Mouse (Mus musculus) splenic B cell, adult 2 months (primary cell): ENCODE results near the gene Nxph3.
A peak's percentile ranks its signal among the peaks of the same experiment; 100 is the strongest.

ENCODE experiments used
- DNase-seq: peaks from one replicate; pipeline ENCODE4 v3.0.0-alpha.2; 2011; ENCODE audit warnings: low read depth, low spot score
- H3K27me3 ChIP-seq: 2 replicates; pipeline ENCODE4 v1.6.1; 2012; ENCODE audit warnings: mild to moderate bottlenecking, low read length, moderate library complexity, mixed read lengths; ENCODE audit not compliant: control insufficient read depth, poor library complexity, insufficient read depth, severe bottlenecking
- H3K36me3 ChIP-seq: 2 replicates; pipeline ENCODE4 v1.6.1; 2012; ENCODE audit warnings: mild to moderate bottlenecking, low read length, moderate library complexity, mixed read lengths; ENCODE audit not compliant: control insufficient read depth, poor library complexity, insufficient read depth, severe bottlenecking

Gene Nxph3

GRCm38 (mm10) chr11:95490104-95490503 lies 24.3 kb downstream of the Nxph3 start:
- Histone ChIP-seq H3K36me3 (peaks cover 31% of the 10 kb centered on the region), H3K27me3 (no peaks in the 10 kb centered on the region)
- DNase-seq, result no peak

GRCm38 (mm10) chr11:95487237-95487636 lies 27.1 kb downstream of the Nxph3 start:
- Histone ChIP-seq H3K27me3 (no peaks in the 10 kb centered on the region), H3K36me3 (peaks cover 31% of the 10 kb centered on the region)
- no peak for DNase-seq

- Histone ChIP-seq H3K36me3 (peaks cover 22% of the 10 kb centered on the region), H3K27me3 (no peaks in the 10 kb centered on the region)
- no peak for DNase-seq
These were observed 28.7 kb downstream of the Nxph3 start for GRCm38 (mm10) chr11:95485634-95486033.

- Histone ChIP-seq H3K27me3 (no peaks in the 10 kb centered on the region), H3K36me3 (peaks cover 13% of the 10 kb centered on the region)
- no peak for DNase-seq
These were observed 33.7 kb downstream of the Nxph3 start for GRCm38 (mm10) chr11:95480662-95481061.

GRCm38 (mm10) chr11:95479458-95479857 lies 34.9 kb downstream of the Nxph3 start:
- peak; percentile 8 for DNase-seq
- Histone ChIP-seq H3K27me3 (no peaks in the 10 kb centered on the region), H3K36me3 (peaks cover 14% of the 10 kb centered on the region)

- peaks cover 15% of the 10 kb centered on the region for H3K36me3 ChIP-seq
- DNase-seq, result no peak
- no peaks in the 10 kb centered on the region for H3K27me3 ChIP-seq
These were observed 38.0 kb downstream of the Nxph3 start for GRCm38 (mm10) chr11:95476323-95476722.

- Histone ChIP-seq H3K36me3 (peaks cover 5% of the 10 kb centered on the region), H3K27me3 (no peaks in the 10 kb centered on the region)
- DNase-seq, result no peak
These were observed 40.9 kb downstream of the Nxph3 start for GRCm38 (mm10) chr11:95473456-95473855.

- no peak for DNase-seq
- Histone ChIP-seq H3K27me3 (no peaks in the 10 kb centered on the region), H3K36me3 (peaks cover 3% of the 10 kb centered on the region)
These were observed 41.4 kb downstream of the Nxph3 start for GRCm38 (mm10) chr11:95472942-95473341.

- peaks cover 1% of the 10 kb centered on the region; the same call in 1 of the 2 replicates for H3K36me3 ChIP-seq
- H3K27me3 ChIP-seq, result no peaks in the 10 kb centered on the region
- DNase-seq, result no peak
These were observed 46.6 kb downstream of the Nxph3 start for GRCm38 (mm10) chr11:95467731-95468130.

- no peak for DNase-seq
- Histone ChIP-seq H3K27me3 (no peaks in the 10 kb centered on the region), H3K36me3 (no peaks in the 10 kb centered on the region)
These were observed 52.2 kb downstream of the Nxph3 start for GRCm38 (mm10) chr11:95462168-95462567.

- DNase-seq, result no peak
- Histone ChIP-seq H3K36me3 (no peaks in the 10 kb centered on the region), H3K27me3 (no peaks in the 10 kb centered on the region)
These were observed 53.5 kb downstream of the Nxph3 start for GRCm38 (mm10) chr11:95460872-95461271.
